Mouse (Mus musculus) yolk sac, embryonic 10.5 days (tissue): Measurements from ENCODE around the gene Gm10837.
A peak's percentile ranks its signal among the peaks of the same experiment; 100 is the strongest.

ENCODE experiments used
- DNase-seq: peaks from one replicate; pipeline ENCODE4 v3.0.0-alpha.2; 2017; ENCODE audit warnings: low spot score

Gm10837 gene

GRCm38 (mm10) chr14:122534017-122534924 lies 43.9 kb downstream of the Gm10837 start, which contains the start of gene Pcca:
TSS of gene Pcca (plus strand) at chr14:122534324.
- DNase-seq: peak; percentile 97

DNA sequence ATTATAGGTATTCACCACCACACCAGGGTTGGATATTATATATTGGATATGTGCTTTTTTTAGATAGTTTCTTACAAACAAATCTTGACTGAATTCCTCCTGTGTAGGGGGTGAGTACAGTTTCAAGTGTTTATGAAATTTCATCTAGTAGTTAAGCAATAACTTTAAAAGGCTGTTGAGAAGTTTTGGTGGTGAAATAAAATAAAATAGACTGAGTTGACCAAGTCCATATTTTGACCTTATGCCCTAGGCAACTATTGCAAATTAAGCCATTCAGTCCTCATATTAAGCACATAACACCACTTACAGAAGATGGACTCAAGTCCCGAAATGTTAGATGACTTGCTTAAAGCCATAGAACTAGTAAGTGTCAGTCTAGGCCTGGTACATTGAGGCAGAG lies 45.6 kb downstream of the Gm10837 start:
- no peak for DNase-seq
